Mouse (Mus musculus) MEL-GATA-1-ER (cell line): ENCODE measurements around the gene Tacr2.
A peak's percentile ranks its signal among the peaks of the same experiment; 100 is the strongest.

Experiments used
- DNase-seq: peaks from one replicate; pipeline ENCODE4 v3.0.0-alpha.2; 2012; ENCODE audit warnings: low read depth; ENCODE audit errors: extremely low read depth

Gene Tacr2

GRCm38 (mm10) chr10:62238688-62239087 is 13.6 kb upstream of the Tacr2 start:
- DNase-seq = no peak

- no peak for DNase-seq
These were observed 13.0 kb upstream of the Tacr2 start for GRCm38 (mm10) chr10:62239270-62239669.

- no peak for DNase-seq
These were observed 9.9 kb upstream of the Tacr2 start for GRCm38 (mm10) chr10:62242358-62242757.

- peak; percentile 26 for DNase-seq
These were observed 9.3 kb upstream of the Tacr2 start for GRCm38 (mm10) chr10:62242896-62243295.

- DNase-seq = no peak
These were observed 8.2 kb upstream of the Tacr2 start for GRCm38 (mm10) chr10:62244067-62244466.

- DNase-seq = no peak
These were observed 5.1 kb upstream of the Tacr2 start for GRCm38 (mm10) chr10:62247156-62247555.

- peak; percentile 25 for DNase-seq
These were observed 4.4 kb upstream of the Tacr2 start for GRCm38 (mm10) chr10:62247815-62248214.

GRCm38 (mm10) chr10:62252496-62253235 is 428 bp downstream of the Tacr2 start:
- DNase-seq = no peak

GRCm38 (mm10) chr10:62258298-62258697 is 6.1 kb downstream of the Tacr2 start:
- DNase-seq = no peak

- peak; percentile 89 for DNase-seq
These were observed 9.1 kb downstream of the Tacr2 start for GRCm38 (mm10) chr10:62261115-62261886.

- DNase-seq = no peak
These were observed 12.1 kb downstream of the Tacr2 start for GRCm38 (mm10) chr10:62264299-62264698.

GRCm38 (mm10) chr10:62269278-62269677 is 17.0 kb downstream of the Tacr2 start:
- DNase-seq = no peak

- DNase-seq = peak; percentile 27
These were observed 23.0 kb downstream of the Tacr2 start for GRCm38 (mm10) chr10:62275235-62275634.

GRCm38 (mm10) chr10:62277499-62278293 is 25.5 kb downstream of the Tacr2 start:
- no peak for DNase-seq

GRCm38 (mm10) chr10:62279066-62279465 is 26.8 kb downstream of the Tacr2 start:
- no peak for DNase-seq

- DNase-seq = no peak
These were observed 27.4 kb downstream of the Tacr2 start for GRCm38 (mm10) chr10:62279671-62280070.

GRCm38 (mm10) chr10:62282782-62283181 is 30.5 kb downstream of the Tacr2 start:
- no peak for DNase-seq

GRCm38 (mm10) chr10:62283206-62283792 is 31.1 kb downstream of the Tacr2 start:
- DNase-seq = no peak

GRCm38 (mm10) chr10:62287460-62288124 is 35.4 kb downstream of the Tacr2 start:
- no peak for DNase-seq

- DNase-seq = no peak
These were observed 41.9 kb downstream of the Tacr2 start for GRCm38 (mm10) chr10:62294112-62294511.
